Mouse (Mus musculus) left cerebral cortex, adult 2 months (tissue): Measurements from ENCODE around the gene Ddx52. TPM values are rescaled to one million over a fixed set of nuclear protein-coding genes. Genes with fewer than 3 reads are reported as not detected.

Experiments
- DNase-seq, 2 experiments: peaks; one replicate each; pipeline ENCODE4 v3.0.0; 2021 to 2022; ENCODE audit warnings: low spot score in 2 of 2, mixed read lengths in 1 of 2; ENCODE audit errors: extremely low spot score in 1 of 2
- H3K27ac ChIP-seq: fragments of 200-600 bp; 2 replicates; pipeline ENCODE4 v1.8.1; 2022
- H3K4me3 ChIP-seq: fragments of 200-600 bp; 2 replicates; pipeline ENCODE4 v1.8.1; 2022
- CTCF ChIP-seq: fragments of 200-600 bp; IDR thresholded peaks from 2 replicates; pipeline ENCODE4 v1.8.1; 2022; ENCODE audit warnings: antibody characterized with exemption, mild to moderate bottlenecking, moderate library complexity
- intact Hi-C: fragments of 180-260 bp; cut with DNase I; formaldehyde crosslinking; loops from one replicate; pipeline ENCODE4 v1.15.1; 2025
- total RNA-seq, 2 experiments: library from RNA; stranded (reverse); gene quantifications; 2 replicates each; pipeline ENCODE4 v1.2.3; 2021

The Ddx52 gene
- total RNA-seq, 2 experiments from 2014 or later, result 13.3 to 15.2 TPM

- no peak for TF ChIP-seq CTCF
- DNase-seq, result no peak
- Histone ChIP-seq H3K4me3 (no peak overlapping the region), H3K27ac (no peak overlapping the region)
- intact Hi-C loops, result loop anchor here (5.0 kb wide), 1 partner anchor 128 kb away; the partner anchor contains the start of genes Acaca and Tada2a
These were observed 57.6 kb downstream of the Ddx52 start for GRCm38 (mm10) chr11:83999411-83999915.

GRCm38 (mm10) chr11:84001257-84001656 lies 59.4 kb downstream of the Ddx52 start:
- no peak; the same call in 1 of the 2 replicates for TF ChIP-seq CTCF
- no peak overlapping the region for H3K27ac ChIP-seq
- no peak overlapping the region for H3K4me3 ChIP-seq
- intact Hi-C loops, result no loop called here
- DNase-seq, result no peak

- no peak for DNase-seq
- intact Hi-C loops, result no loop called here
- H3K27ac ChIP-seq, result no peak overlapping the region
- no peak overlapping the region for H3K4me3 ChIP-seq
- TF ChIP-seq CTCF, result no peak
These were observed 62.1 kb downstream of the Ddx52 start for GRCm38 (mm10) chr11:84003986-84004385.

- intact Hi-C loops, result no loop called here
- TF ChIP-seq CTCF, result peak; percentile 11; the same call in 1 of the 2 replicates
- H3K4me3 ChIP-seq, result no peak overlapping the region
- H3K27ac ChIP-seq, result no peak overlapping the region
- DNase-seq, result no peak
These were observed 67.1 kb downstream of the Ddx52 start for GRCm38 (mm10) chr11:84009001-84009400.

GRCm38 (mm10) chr11:84010411-84010810 lies 68.5 kb downstream of the Ddx52 start:
- intact Hi-C loops, result loop anchor here (5.0 kb wide), 1 partner anchor 48 kb away; the partner anchor contains the start of gene Synrg
- Histone ChIP-seq H3K4me3 (no peak overlapping the region), H3K27ac (no peak overlapping the region; the same call in 1 of the 2 replicates)
- TF ChIP-seq CTCF, result no peak
- no peak for DNase-seq

GRCm38 (mm10) chr11:84011050-84011449 lies 69.2 kb downstream of the Ddx52 start:
- TF ChIP-seq CTCF, result no peak
- H3K4me3 ChIP-seq, result no peak overlapping the region
- H3K27ac ChIP-seq, result no peak overlapping the region; the same call in 1 of the 2 replicates
- intact Hi-C loops, result loop anchor here (5.0 kb wide), 1 partner anchor 49 kb away; the partner anchor contains the start of gene Synrg
- peak in 1 of 2 experiments; percentile 23 for DNase-seq

GRCm38 (mm10) chr11:84011576-84011975 lies 69.7 kb downstream of the Ddx52 start:
- no peak for DNase-seq
- Histone ChIP-seq H3K27ac (no peak overlapping the region; the same call in 1 of the 2 replicates), H3K4me3 (no peak overlapping the region)
- TF ChIP-seq CTCF, result no peak
- intact Hi-C loops, result loop anchor here (5.0 kb wide), 1 partner anchor 49 kb away; the partner anchor contains the start of gene Synrg

Other genes starting within 250 kb of the Ddx52 start
- gene Wfdc17, start 238.1 kb upstream of the Ddx52 start, total RNA-seq, result not detected
- gene Wfdc18, start 233.0 kb upstream of the Ddx52 start, total RNA-seq, result 1 to 10 TPM; 2.3 TPM
- not detected for gene Wfdc21, start 195.1 kb upstream of the Ddx52 start, total RNA-seq
- gene Heatr6, start 188.4 kb upstream of the Ddx52 start, total RNA-seq, result 10 to 100 TPM; 14.8 to 16.4 TPM
- under 1 TPM; 0.23 to 0.75 TPM for gene Hnf1b, start 92.0 kb upstream of the Ddx52 start, total RNA-seq
- 10 to 100 TPM; 61.2 to 61.3 TPM for gene Synrg, start 22.4 kb downstream of the Ddx52 start, total RNA-seq
- gene Dusp14, start 127.2 kb downstream of the Ddx52 start, total RNA-seq, result 10 to 100 TPM; 80.7 to 92.7 TPM
- gene Tada2a, start 187.5 kb downstream of the Ddx52 start, total RNA-seq, result 10 to 100 TPM; 34.0 to 35.5 TPM
- gene Acaca, start 187.6 kb downstream of the Ddx52 start, total RNA-seq, result 10 to 100 TPM; 80.8 to 81.2 TPM
- gene Gm11437, start 225.4 kb downstream of the Ddx52 start, total RNA-seq, result not detected